In the genomic region with DNA sequence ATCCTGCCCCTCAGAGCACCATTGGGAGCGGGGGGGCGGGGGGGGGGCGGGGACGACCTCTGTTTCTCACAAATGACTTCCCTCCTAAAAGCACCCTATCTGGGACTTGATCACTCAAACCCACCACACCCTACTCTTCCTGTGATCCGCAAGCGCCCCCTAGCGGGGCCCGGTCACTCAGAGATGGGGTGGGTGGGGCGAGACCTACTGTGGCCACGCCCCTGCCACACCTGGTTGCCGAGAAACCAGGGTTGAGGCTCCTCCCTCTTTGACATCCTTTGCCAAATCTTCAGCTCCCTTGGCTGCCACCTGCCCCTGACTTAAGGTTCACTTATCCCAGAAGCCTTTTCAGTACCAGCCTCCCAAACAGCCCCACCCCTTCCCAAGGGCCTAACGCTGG, we compare ENCODE assay signal across 8 mouse cellular contexts. TPM values are rescaled to one million over a fixed set of nuclear protein-coding genes. Genes with fewer than 3 reads are reported as not detected.
DNase-seq lines count a peak whose midpoint lies in the region; ATAC-seq and TF ChIP-seq lines count a peak whose summit lies in the region.

No protein-coding gene starts in this region.

- no peak for TF ChIP-seq POLR2A in limb, embryonic 14.5 days (IDR thresholded peaks at IDR 0.05; ENCODE audit: borderline replicate concordance, extremely low read depth, insufficient read depth, insufficient read length)

- DNase-seq in forebrain, embryonic 11.5 days (ENCODE audit: low spot score): peak; percentile 79
- peak; percentile 71 for DNase-seq in adrenal gland, postnatal 25 days
- DNase-seq in limb, embryonic 14.5 days (ENCODE audit: low spot score): no peak

- 8% methylated on average over 12 of the region's 12 CpGs for WGBS in forebrain, embryonic 11.5 days
- WGBS in forebrain, embryonic 16.5 days: 5% methylated on average over 11 of the region's 12 CpGs
- 7% methylated on average over 12 of the region's 12 CpGs for WGBS in embryonic facial prominence, embryonic 15.5 days
- 3% methylated on average over 12 of the region's 12 CpGs for WGBS in intestine, embryonic 16.5 days
- 5% methylated on average over 12 of the region's 12 CpGs for WGBS in limb, embryonic 14.5 days
- WGBS in midbrain, embryonic 15.5 days: 5% methylated on average over 12 of the region's 12 CpGs
- 5% methylated on average over 12 of the region's 12 CpGs for WGBS in stomach, embryonic 16.5 days

- no peaks in the 10 kb centered on the region for H3K9me3 ChIP-seq in forebrain, embryonic 11.5 days (ENCODE audit: control insufficient read depth, low read length)
- no peaks in the 10 kb centered on the region for H3K9me3 ChIP-seq in forebrain, embryonic 16.5 days (ENCODE audit: control insufficient read depth, low read length)
- H3K9me3 ChIP-seq in embryonic facial prominence, embryonic 15.5 days (replicated peaks): no peaks in the 10 kb centered on the region
- no peaks in the 10 kb centered on the region for H3K9me3 ChIP-seq in intestine, embryonic 16.5 days (ENCODE audit: control insufficient read depth, low read length)
- H3K9me3 ChIP-seq in limb, embryonic 14.5 days (ENCODE audit: control insufficient read depth, low read length): no peaks in the 10 kb centered on the region
- no peaks in the 10 kb centered on the region for H3K9me3 ChIP-seq in midbrain, embryonic 15.5 days
- H3K9me3 ChIP-seq in stomach, embryonic 16.5 days (replicated peaks; ENCODE audit: control insufficient read depth, low read length): no peaks in the 10 kb centered on the region

- no peak overlapping the region for H3K4me3 ChIP-seq in forebrain, embryonic 11.5 days (ENCODE audit: low read depth, low read length)
- no peak overlapping the region for H3K4me3 ChIP-seq in forebrain, embryonic 16.5 days (replicated peaks; ENCODE audit: low read length)
- H3K4me3 ChIP-seq in embryonic facial prominence, embryonic 15.5 days (replicated peaks): peak overlapping the region; percentile 61; the same call in 1 of the 2 replicates
- no peak overlapping the region for H3K4me3 ChIP-seq in intestine, embryonic 16.5 days (ENCODE audit: low read length)
- no peak overlapping the region for H3K4me3 ChIP-seq in limb, embryonic 14.5 days (replicated peaks; ENCODE audit: low read length)
- 0 out of 2 replicates have a peak overlapping the region, but pooled peaks have one; percentile 43 for H3K4me3 ChIP-seq in midbrain, embryonic 15.5 days
- H3K4me3 ChIP-seq in stomach, embryonic 16.5 days (replicated peaks; ENCODE audit: low read length): peak overlapping the region; percentile 63; the same call in 1 of the 2 replicates

- no peaks in the 10 kb centered on the region for H3K36me3 ChIP-seq in forebrain, embryonic 11.5 days (ENCODE audit: control insufficient read depth, insufficient read depth, low read length)
- H3K36me3 ChIP-seq in forebrain, embryonic 16.5 days (ENCODE audit: control insufficient read depth, insufficient read depth): no peaks in the 10 kb centered on the region
- H3K36me3 ChIP-seq in embryonic facial prominence, embryonic 15.5 days: no peaks in the 10 kb centered on the region
- no peaks in the 10 kb centered on the region for H3K36me3 ChIP-seq in intestine, embryonic 16.5 days (ENCODE audit: control insufficient read depth, insufficient read depth, low read length)
- H3K36me3 ChIP-seq in limb, embryonic 14.5 days (ENCODE audit: control insufficient read depth, insufficient read depth, low read length): no peaks in the 10 kb centered on the region
- no peaks in the 10 kb centered on the region for H3K36me3 ChIP-seq in midbrain, embryonic 15.5 days (replicated peaks)
- no peaks in the 10 kb centered on the region for H3K36me3 ChIP-seq in stomach, embryonic 16.5 days (ENCODE audit: control insufficient read depth, insufficient read depth, low read length)

- H3K27me3 ChIP-seq in forebrain, embryonic 11.5 days (ENCODE audit: control insufficient read depth, insufficient read depth, low read length): peaks cover 48% of the 10 kb centered on the region
- peaks cover 52% of the 10 kb centered on the region for H3K27me3 ChIP-seq in forebrain, embryonic 16.5 days (replicated peaks; ENCODE audit: control insufficient read depth, insufficient read depth, low read length)
- H3K27me3 ChIP-seq in embryonic facial prominence, embryonic 15.5 days: peaks cover 26% of the 10 kb centered on the region
- H3K27me3 ChIP-seq in intestine, embryonic 16.5 days (replicated peaks; ENCODE audit: control insufficient read depth, insufficient read depth, low read length): peaks cover 20% of the 10 kb centered on the region
- peaks cover 33% of the 10 kb centered on the region for H3K27me3 ChIP-seq in limb, embryonic 14.5 days (ENCODE audit: control insufficient read depth, insufficient read depth, low read length)
- peaks cover 63% of the 10 kb centered on the region for H3K27me3 ChIP-seq in midbrain, embryonic 15.5 days (replicated peaks)
- H3K27me3 ChIP-seq in stomach, embryonic 16.5 days (ENCODE audit: control insufficient read depth, insufficient read depth, low read length): peaks cover 33% of the 10 kb centered on the region

- H3K4me1 ChIP-seq in forebrain, embryonic 11.5 days (replicated peaks; ENCODE audit: control insufficient read depth, insufficient read depth, low read length): peaks cover 18% of the 10 kb centered on the region; the same call in 1 of the 2 replicates
- peaks cover 26% of the 10 kb centered on the region for H3K4me1 ChIP-seq in forebrain, embryonic 16.5 days (replicated peaks; ENCODE audit: control insufficient read depth, insufficient read depth, low read length)
- peaks cover 69% of the 10 kb centered on the region for H3K4me1 ChIP-seq in embryonic facial prominence, embryonic 15.5 days
- H3K4me1 ChIP-seq in intestine, embryonic 16.5 days (ENCODE audit: control insufficient read depth, insufficient read depth, low read length): peaks cover 48% of the 10 kb centered on the region
- H3K4me1 ChIP-seq in limb, embryonic 14.5 days (ENCODE audit: control insufficient read depth, insufficient read depth, low read length): peaks cover 25% of the 10 kb centered on the region
- H3K4me1 ChIP-seq in midbrain, embryonic 15.5 days: peaks cover 31% of the 10 kb centered on the region
- peaks cover 33% of the 10 kb centered on the region for H3K4me1 ChIP-seq in stomach, embryonic 16.5 days (ENCODE audit: control insufficient read depth, insufficient read depth, low read length)

- H3K27ac ChIP-seq in forebrain, embryonic 11.5 days (ENCODE audit: low read depth, low read length): no peak overlapping the region
- H3K27ac ChIP-seq in forebrain, embryonic 16.5 days (ENCODE audit: low read length): no peak overlapping the region
- no peak overlapping the region for H3K27ac ChIP-seq in embryonic facial prominence, embryonic 15.5 days (replicated peaks)
- H3K27ac ChIP-seq in intestine, embryonic 16.5 days (ENCODE audit: low read length): no peak overlapping the region
- no peak overlapping the region for H3K27ac ChIP-seq in limb, embryonic 14.5 days (replicated peaks; ENCODE audit: low read depth, low read length)
- no peak overlapping the region for H3K27ac ChIP-seq in midbrain, embryonic 15.5 days
- no peak overlapping the region for H3K27ac ChIP-seq in stomach, embryonic 16.5 days (ENCODE audit: low read length)

- ATAC-seq in forebrain, embryonic 11.5 days (replicated peaks; ENCODE audit: low FRiP score): no peak
- no peak for ATAC-seq in forebrain, embryonic 16.5 days
- ATAC-seq in embryonic facial prominence, embryonic 15.5 days (ENCODE audit: insufficient number of reproducible peaks, low FRiP score, low TSS enrichment, low read depth): no peak
- no peak for ATAC-seq in intestine, embryonic 16.5 days
- ATAC-seq in limb, embryonic 14.5 days (ENCODE audit: low FRiP score, low read depth): no peak
- no peak for ATAC-seq in midbrain, embryonic 15.5 days (replicated peaks)
- ATAC-seq in stomach, embryonic 16.5 days (ENCODE audit: insufficient read depth, low FRiP score): no peak

- no peak overlapping the region for H3K9ac ChIP-seq in forebrain, embryonic 11.5 days (ENCODE audit: low read length)
- H3K9ac ChIP-seq in forebrain, embryonic 16.5 days (replicated peaks; ENCODE audit: low read depth, low read length): no peak overlapping the region
- no peak overlapping the region for H3K9ac ChIP-seq in embryonic facial prominence, embryonic 15.5 days
- H3K9ac ChIP-seq in intestine, embryonic 16.5 days (ENCODE audit: low read depth, low read length): peak overlapping the region; percentile 80; the same call in 1 of the 2 replicates
- H3K9ac ChIP-seq in limb, embryonic 14.5 days (ENCODE audit: low read depth, low read length, severe bottlenecking): no peak overlapping the region
- H3K9ac ChIP-seq in midbrain, embryonic 15.5 days: no peak overlapping the region
- H3K9ac ChIP-seq in stomach, embryonic 16.5 days (ENCODE audit: low read length): peak overlapping the region; percentile 11; the same call in 1 of the 2 replicates

- no peak overlapping the region for H3K4me2 ChIP-seq in forebrain, embryonic 11.5 days (ENCODE audit: low read depth, low read length, severe bottlenecking)
- H3K4me2 ChIP-seq in forebrain, embryonic 16.5 days (ENCODE audit: low read length): no peak overlapping the region
- H3K4me2 ChIP-seq in embryonic facial prominence, embryonic 15.5 days (replicated peaks): peak overlapping the region; percentile 95
- H3K4me2 ChIP-seq in intestine, embryonic 16.5 days (ENCODE audit: low read depth, low read length): peak overlapping the region; percentile 100
- peak overlapping the region; percentile 67; the same call in 1 of the 2 replicates for H3K4me2 ChIP-seq in limb, embryonic 14.5 days (replicated peaks; ENCODE audit: low read depth, low read length, severe bottlenecking)
- peak overlapping the region; percentile 91; the same call in 1 of the 2 replicates for H3K4me2 ChIP-seq in midbrain, embryonic 15.5 days
- peak overlapping the region; percentile 100 for H3K4me2 ChIP-seq in stomach, embryonic 16.5 days (ENCODE audit: low read depth, low read length)

RNA-seq across cellular contexts. Expression of a gene that starts 0.8 kb away (rescaled TPM):
- polyA plus RNA-seq in forebrain, embryonic 11.5 days (2014; fragmentation: Nextera tagmentation; extraction: Ambion mirVana): 5.0 and 5.5 TPM in 2 replicates
- 0.73 and 0.84 TPM in 2 replicates for polyA plus RNA-seq in forebrain, embryonic 16.5 days (2015; fragmentation: Nextera tagmentation; extraction: Ambion mirVana)
- total RNA-seq in adrenal gland, postnatal 25 days (2021): 3.8 and 5.3 TPM in 2 replicates
- 24.6 and 29.5 TPM in 2 replicates for polyA plus RNA-seq in embryonic facial prominence, embryonic 15.5 days (2015; fragmentation: Nextera tagmentation; extraction: Ambion mirVana)
- 7.0 and 7.9 TPM in 2 replicates for polyA plus RNA-seq in intestine, embryonic 16.5 days (2015; fragmentation: Nextera tagmentation; extraction: Ambion mirVana)
- polyA plus RNA-seq in limb, embryonic 14.5 days (2012; rRNA removed): 24.1 and 36.7 TPM in 2 replicates
- polyA plus RNA-seq in limb, embryonic 14.5 days (2014; fragmentation: Nextera tagmentation; extraction: Ambion mirVana): 31.9 and 36.5 TPM in 2 replicates
- 4.1 and 4.6 TPM in 2 replicates for polyA plus RNA-seq in midbrain, embryonic 15.5 days (2015; fragmentation: Nextera tagmentation; extraction: Ambion mirVana)
- 4.5 and 6.2 TPM in 2 replicates for polyA plus RNA-seq in stomach, embryonic 16.5 days (2015; fragmentation: Nextera tagmentation; extraction: Ambion mirVana)

RNA-seq across cellular contexts. Expression of a gene that starts 6.4 kb away (rescaled TPM):
- 40.4 and 43.1 TPM in 2 replicates for polyA plus RNA-seq in forebrain, embryonic 11.5 days (2014; fragmentation: Nextera tagmentation; extraction: Ambion mirVana)
- 73.5 and 90.4 TPM in 2 replicates for polyA plus RNA-seq in forebrain, embryonic 16.5 days (2015; fragmentation: Nextera tagmentation; extraction: Ambion mirVana)
- 41.9 and 47.4 TPM in 2 replicates for total RNA-seq in adrenal gland, postnatal 25 days (2021)
- polyA plus RNA-seq in embryonic facial prominence, embryonic 15.5 days (2015; fragmentation: Nextera tagmentation; extraction: Ambion mirVana): 44.4 and 47.8 TPM in 2 replicates
- 37.6 and 40.0 TPM in 2 replicates for polyA plus RNA-seq in intestine, embryonic 16.5 days (2015; fragmentation: Nextera tagmentation; extraction: Ambion mirVana)
- 107 and 144 TPM in 2 replicates for polyA plus RNA-seq in limb, embryonic 14.5 days (2012; rRNA removed)
- polyA plus RNA-seq in limb, embryonic 14.5 days (2014; fragmentation: Nextera tagmentation; extraction: Ambion mirVana): 43.6 and 44.4 TPM in 2 replicates
- 100.0 and 104 TPM in 2 replicates for polyA plus RNA-seq in midbrain, embryonic 15.5 days (2015; fragmentation: Nextera tagmentation; extraction: Ambion mirVana)
- polyA plus RNA-seq in stomach, embryonic 16.5 days (2015; fragmentation: Nextera tagmentation; extraction: Ambion mirVana): 40.5 and 41.9 TPM in 2 replicates

RNA-seq across cellular contexts. Expression of a gene that starts 11.9 kb away (rescaled TPM):
- 1.3 and 1.8 TPM in 2 replicates for polyA plus RNA-seq in forebrain, embryonic 11.5 days (2014; fragmentation: Nextera tagmentation; extraction: Ambion mirVana)
- 0.96 and 1.0 TPM in 2 replicates for polyA plus RNA-seq in forebrain, embryonic 16.5 days (2015; fragmentation: Nextera tagmentation; extraction: Ambion mirVana)
- 0.79 and 1.5 TPM in 2 replicates for total RNA-seq in adrenal gland, postnatal 25 days (2021)
- 0.49 and 1.2 TPM in 2 replicates for polyA plus RNA-seq in embryonic facial prominence, embryonic 15.5 days (2015; fragmentation: Nextera tagmentation; extraction: Ambion mirVana)
- 0.84 and 1.6 TPM in 2 replicates for polyA plus RNA-seq in intestine, embryonic 16.5 days (2015; fragmentation: Nextera tagmentation; extraction: Ambion mirVana)
- polyA plus RNA-seq in limb, embryonic 14.5 days (2012; rRNA removed): 4.5 and 5.0 TPM in 2 replicates
- 0.58 and 0.97 TPM in 2 replicates for polyA plus RNA-seq in limb, embryonic 14.5 days (2014; fragmentation: Nextera tagmentation; extraction: Ambion mirVana)
- polyA plus RNA-seq in midbrain, embryonic 15.5 days (2015; fragmentation: Nextera tagmentation; extraction: Ambion mirVana): 1.4 TPM in 2 replicates
- 1.0 and 1.1 TPM in 2 replicates for polyA plus RNA-seq in stomach, embryonic 16.5 days (2015; fragmentation: Nextera tagmentation; extraction: Ambion mirVana)

RNA-seq across cellular contexts. Expression of a gene that starts 40.3 kb away (rescaled TPM):
- 14.1 and 21.4 TPM in 2 replicates for polyA plus RNA-seq in forebrain, embryonic 11.5 days (2014; fragmentation: Nextera tagmentation; extraction: Ambion mirVana)
- 20.6 and 21.8 TPM in 2 replicates for polyA plus RNA-seq in forebrain, embryonic 16.5 days (2015; fragmentation: Nextera tagmentation; extraction: Ambion mirVana)
- 27.1 and 29.1 TPM in 2 replicates for total RNA-seq in adrenal gland, postnatal 25 days (2021)
- polyA plus RNA-seq in embryonic facial prominence, embryonic 15.5 days (2015; fragmentation: Nextera tagmentation; extraction: Ambion mirVana): 23.9 and 26.1 TPM in 2 replicates
- 15.7 and 16.6 TPM in 2 replicates for polyA plus RNA-seq in intestine, embryonic 16.5 days (2015; fragmentation: Nextera tagmentation; extraction: Ambion mirVana)
- 23.4 and 24.1 TPM in 2 replicates for polyA plus RNA-seq in limb, embryonic 14.5 days (2012; rRNA removed)
- polyA plus RNA-seq in limb, embryonic 14.5 days (2014; fragmentation: Nextera tagmentation; extraction: Ambion mirVana): 24.1 and 25.0 TPM in 2 replicates
- polyA plus RNA-seq in midbrain, embryonic 15.5 days (2015; fragmentation: Nextera tagmentation; extraction: Ambion mirVana): 15.5 and 18.2 TPM in 2 replicates
- 19.6 and 20.2 TPM in 2 replicates for polyA plus RNA-seq in stomach, embryonic 16.5 days (2015; fragmentation: Nextera tagmentation; extraction: Ambion mirVana)

RNA-seq across cellular contexts. Expression of a gene that starts 40.6 kb away (rescaled TPM):
- polyA plus RNA-seq in forebrain, embryonic 11.5 days (2014; fragmentation: Nextera tagmentation; extraction: Ambion mirVana): 292 and 332 TPM in 2 replicates
- polyA plus RNA-seq in forebrain, embryonic 16.5 days (2015; fragmentation: Nextera tagmentation; extraction: Ambion mirVana): 377 and 426 TPM in 2 replicates
- 248 and 277 TPM in 2 replicates for total RNA-seq in adrenal gland, postnatal 25 days (2021)
- polyA plus RNA-seq in embryonic facial prominence, embryonic 15.5 days (2015; fragmentation: Nextera tagmentation; extraction: Ambion mirVana): 422 and 425 TPM in 2 replicates
- 527 and 530 TPM in 2 replicates for polyA plus RNA-seq in intestine, embryonic 16.5 days (2015; fragmentation: Nextera tagmentation; extraction: Ambion mirVana)
- 251 and 322 TPM in 2 replicates for polyA plus RNA-seq in limb, embryonic 14.5 days (2012; rRNA removed)
- 469 and 480 TPM in 2 replicates for polyA plus RNA-seq in limb, embryonic 14.5 days (2014; fragmentation: Nextera tagmentation; extraction: Ambion mirVana)
- 516 and 531 TPM in 2 replicates for polyA plus RNA-seq in midbrain, embryonic 15.5 days (2015; fragmentation: Nextera tagmentation; extraction: Ambion mirVana)
- polyA plus RNA-seq in stomach, embryonic 16.5 days (2015; fragmentation: Nextera tagmentation; extraction: Ambion mirVana): 426 and 434 TPM in 2 replicates

Comparison
In these comparisons a context has a peak if more than half of its experiments do, and no peak if none do; other contexts are left out.
1. H3K4me2 ChIP-seq: peak in embryonic facial prominence, embryonic 15.5 days (single experiment), intestine, embryonic 16.5 days (single experiment), limb, embryonic 14.5 days (single experiment), midbrain, embryonic 15.5 days (single experiment) and stomach, embryonic 16.5 days (single experiment); none in forebrain, embryonic 11.5 days (single experiment) and forebrain, embryonic 16.5 days (single experiment).
2. H3K4me3 ChIP-seq: peak in embryonic facial prominence, embryonic 15.5 days (single experiment), midbrain, embryonic 15.5 days (single experiment) and stomach, embryonic 16.5 days (single experiment); none in forebrain, embryonic 11.5 days (single experiment), forebrain, embryonic 16.5 days (single experiment), intestine, embryonic 16.5 days (single experiment) and limb, embryonic 14.5 days (single experiment).
3. H3K9ac ChIP-seq: peak in intestine, embryonic 16.5 days (single experiment) and stomach, embryonic 16.5 days (single experiment); none in forebrain, embryonic 11.5 days (single experiment), forebrain, embryonic 16.5 days (single experiment), embryonic facial prominence, embryonic 15.5 days (single experiment), limb, embryonic 14.5 days (single experiment) and midbrain, embryonic 15.5 days (single experiment).